Mouse (Mus musculus) MEL (cell line): ENCODE data around the gene Aqp8. TPM values are rescaled to one million over a fixed set of nuclear protein-coding genes. Genes with fewer than 3 reads are reported as not detected.

Experiments used
- DNase-seq: peaks from one replicate; pipeline ENCODE4 v3.0.0; 2011; ENCODE audit warnings: low read depth, low spot score
- H3K27ac ChIP-seq: 2 replicates; pipeline ENCODE4 v1.5.1; 2012; ENCODE audit warnings: low read depth, mild to moderate bottlenecking, control low read depth, low read length, moderate library complexity; ENCODE audit not compliant: control insufficient read depth
- H3K27me3 ChIP-seq, 2 experiments: fragments of 150-350 bp in 1 of 2; sonication (generic) in 1 of 2; 2 replicates each; pipeline ENCODE4 v1.6.1; 2012; ENCODE audit warnings: low read length in 2 of 2, mild to moderate bottlenecking in 2 of 2, improper control_type of control experiment in 1 of 2, moderate library complexity in 1 of 2; ENCODE audit not compliant: insufficient read depth in 2 of 2, control insufficient read depth in 1 of 2
- H3K36me3 ChIP-seq, 2 experiments: 2 replicates each; pipeline ENCODE4 v1.6.1; 2012 to 2014; ENCODE audit warnings: low read length in 2 of 2, improper control_type of control experiment in 1 of 2, inconsistent platforms in 1 of 2, mild to moderate bottlenecking in 1 of 2; ENCODE audit not compliant: insufficient read depth in 2 of 2, control insufficient read depth in 1 of 2
- H3K4me1 ChIP-seq, 2 experiments: fragments of 150-350 bp in 1 of 2; sonication (generic) in 1 of 2; 2 replicates each; pipeline ENCODE4 v1.6.1; 2012; ENCODE audit warnings: low read length in 2 of 2, improper control_type of control experiment in 1 of 2, mild to moderate bottlenecking in 1 of 2; ENCODE audit not compliant: insufficient read depth in 2 of 2, control insufficient read depth in 1 of 2
- H3K4me3 ChIP-seq, 2 experiments: fragments of 150-350 bp in 1 of 2; sonication (generic) in 1 of 2; 2 replicates each; pipeline ENCODE4 v1.5.1; 2012; ENCODE audit warnings: low read depth in 2 of 2, low read length in 2 of 2, mild to moderate bottlenecking in 2 of 2, moderate library complexity in 2 of 2, control low read depth in 1 of 2, improper control_type of control experiment in 1 of 2; ENCODE audit not compliant: control insufficient read depth in 1 of 2, insufficient read depth in 1 of 2
- H3K79me2 ChIP-seq: 2 replicates; pipeline ENCODE4 v1.6.1; 2012; ENCODE audit warnings: mild to moderate bottlenecking, low read length, moderate library complexity; ENCODE audit not compliant: control insufficient read depth, poor library complexity, insufficient read depth
- H3K9ac ChIP-seq: 2 replicates; pipeline ENCODE4 v1.6.1; 2012; ENCODE audit warnings: low read depth, mild to moderate bottlenecking, control low read depth, low read length, moderate library complexity; ENCODE audit not compliant: control insufficient read depth, poor library complexity, severe bottlenecking
- H3K9me3 ChIP-seq: fragments of 150-350 bp; sonication (generic); replicated peaks from 2 replicates; pipeline ENCODE4 v1.6.1; 2012; ENCODE audit warnings: mild to moderate bottlenecking, low read length, improper control_type of control experiment, moderate library complexity; ENCODE audit not compliant: insufficient read depth
- BHLHE40 ChIP-seq: IDR thresholded peaks from 2 replicates; pipeline ENCODE4 v1.6.1; 2012; ENCODE audit warnings: low read depth, mild to moderate bottlenecking, inconsistent platforms, low read length, improper control_type of control experiment, borderline replicate concordance
- CHD1 ChIP-seq: IDR thresholded peaks from 2 replicates; pipeline ENCODE4 v1.6.1; 2012; ENCODE audit warnings: low read depth, mild to moderate bottlenecking, inconsistent platforms, low read length, improper control_type of control experiment
- CHD2 ChIP-seq: IDR thresholded peaks from 2 replicates; pipeline ENCODE4 v1.6.1; 2011; ENCODE audit warnings: low read length, improper control_type of control experiment
- E2F4 ChIP-seq: IDR thresholded peaks from 2 replicates; pipeline ENCODE4 v1.6.1; 2011; ENCODE audit warnings: low read depth, low read length, improper control_type of control experiment, borderline replicate concordance
- ELF1 ChIP-seq: IDR thresholded peaks from 2 replicates; pipeline ENCODE4 v1.6.1; 2014; ENCODE audit warnings: low read depth, mild to moderate bottlenecking, inconsistent platforms, low read length, improper control_type of control experiment, moderate library complexity
- EP300 ChIP-seq, 2 experiments: IDR thresholded peaks; 2 replicates each; pipeline ENCODE4 v1.6.1; 2011; ENCODE audit warnings: improper control_type of control experiment in 2 of 2, low read length in 2 of 2, low read depth in 1 of 2, mild to moderate bottlenecking in 1 of 2
- GATA1 ChIP-seq: IDR thresholded peaks from 2 replicates; pipeline ENCODE4 v1.6.1; 2011; ENCODE audit warnings: low read depth, low read length, improper control_type of control experiment
- JUND ChIP-seq: IDR thresholded peaks from 2 replicates; pipeline ENCODE4 v1.6.1; 2011; ENCODE audit warnings: low read depth, mild to moderate bottlenecking, improper control_type of control experiment, low read length
- KAT2A ChIP-seq: conservative IDR thresholded peaks from 2 replicates; pipeline ENCODE4 v1.6.1; 2012; ENCODE audit warnings: low read depth, low read length, improper control_type of control experiment, inconsistent platforms
- MAZ ChIP-seq: IDR thresholded peaks from 2 replicates; pipeline ENCODE4 v1.6.1; 2012; ENCODE audit warnings: low read depth, mild to moderate bottlenecking, inconsistent platforms, low read length, improper control_type of control experiment
- MEF2A ChIP-seq: IDR thresholded peaks from 2 replicates; pipeline ENCODE4 v1.6.1; 2014; ENCODE audit warnings: low read depth, mild to moderate bottlenecking, inconsistent platforms, low read length, improper control_type of control experiment; ENCODE audit not compliant: poor library complexity, insufficient replicate concordance, severe bottlenecking; ENCODE audit errors: extremely low read depth
- MXI1 ChIP-seq: IDR thresholded peaks from 2 replicates; pipeline ENCODE4 v1.6.1; 2011; ENCODE audit warnings: mild to moderate bottlenecking, low read depth, low read length, improper control_type of control experiment
- MYC ChIP-seq: IDR thresholded peaks from 2 replicates; pipeline ENCODE4 v1.6.1; 2011; ENCODE audit warnings: low read depth, mild to moderate bottlenecking, low read length, improper control_type of control experiment, moderate library complexity
- NRF1 ChIP-seq: IDR thresholded peaks from 2 replicates; pipeline ENCODE4 v1.6.1; 2014; ENCODE audit warnings: low read depth, mild to moderate bottlenecking, inconsistent platforms, low read length, improper control_type of control experiment, moderate library complexity; ENCODE audit not compliant: poor library complexity, insufficient read depth, severe bottlenecking
- POLR2A ChIP-seq, 2 experiments: IDR thresholded peaks; 2 replicates each; pipeline ENCODE4 v1.6.1; 2011 to 2012; ENCODE audit warnings: low read length in 2 of 2, mild to moderate bottlenecking in 2 of 2, control low read depth in 1 of 2, improper control_type of control experiment in 1 of 2, low read depth in 1 of 2, moderate library complexity in 1 of 2; ENCODE audit not compliant: control insufficient read depth in 1 of 2, insufficient read depth in 1 of 2, poor library complexity in 1 of 2
- POLR2AphosphoS5 ChIP-seq: IDR thresholded peaks from 2 replicates; pipeline ENCODE4 v1.6.1; 2012; ENCODE audit warnings: low read depth, borderline replicate concordance, mild to moderate bottlenecking, inconsistent platforms, low read length, moderate library complexity, mixed read lengths
- RCOR1 ChIP-seq: IDR thresholded peaks from 2 replicates; pipeline ENCODE4 v1.6.1; 2012; ENCODE audit warnings: low read depth, mild to moderate bottlenecking, inconsistent platforms, low read length, improper control_type of control experiment
- SMC3 ChIP-seq: IDR thresholded peaks from 2 replicates; pipeline ENCODE4 v1.6.1; 2011; ENCODE audit warnings: low read depth, low read length, improper control_type of control experiment
- TCF12 ChIP-seq: IDR thresholded peaks from 2 replicates; pipeline ENCODE4 v1.6.1; 2014; ENCODE audit warnings: low read depth, mild to moderate bottlenecking, inconsistent platforms, low read length, improper control_type of control experiment, moderate library complexity
- UBTF ChIP-seq: IDR thresholded peaks from 2 replicates; pipeline ENCODE4 v1.6.1; 2012; ENCODE audit warnings: low read depth, mild to moderate bottlenecking, inconsistent platforms, low read length, improper control_type of control experiment, moderate library complexity, borderline replicate concordance; ENCODE audit not compliant: insufficient read depth
- USF1 ChIP-seq: IDR thresholded peaks from 2 replicates; pipeline ENCODE4 v1.6.1; 2014; ENCODE audit warnings: low read depth, mild to moderate bottlenecking, inconsistent platforms, low read length, improper control_type of control experiment, moderate library complexity
- USF2 ChIP-seq, 2 experiments: IDR thresholded peaks; 2 replicates each; pipeline ENCODE4 v1.6.1; 2011 to 2012; ENCODE audit warnings: improper control_type of control experiment in 2 of 2, low read length in 2 of 2, borderline replicate concordance in 1 of 2, inconsistent platforms in 1 of 2, low read depth in 1 of 2, mild to moderate bottlenecking in 1 of 2; ENCODE audit not compliant: insufficient read depth in 1 of 2
- ZC3H11A ChIP-seq: IDR thresholded peaks from 2 replicates; pipeline ENCODE4 v1.6.1; 2012; ENCODE audit warnings: low read depth, mild to moderate bottlenecking, inconsistent platforms, low read length, improper control_type of control experiment
- ZMIZ1 ChIP-seq: IDR thresholded peaks from 2 replicates; pipeline ENCODE4 v1.6.1; 2012; ENCODE audit warnings: low read depth, mild to moderate bottlenecking, inconsistent platforms, low read length, improper control_type of control experiment, moderate library complexity
- polyA plus RNA-seq, 2 experiments: library from polyadenylated mRNA; stranded (reverse) in 1 of 2; unstranded in 1 of 2; fragments of >175 nt in 1 of 2; fragments of >200 nt in 1 of 2; gene quantifications; 2 replicates each; pipeline versions ENCODE4 v1.2.1 to v1.2.4; 2012; ENCODE audit warnings: low replicate concordance in 2 of 2, low read depth in 1 of 2; ENCODE audit not compliant: insufficient read length in 2 of 2, insufficient read depth in 1 of 2, missing spikeins in 1 of 2
- total RNA-seq: library from RNA; depleted of rRNA; stranded (reverse); fragments of 300-350 nt; gene quantifications from 2 replicates; pipeline ENCODE4 v1.2.3, GENCODE M21; 2012

The Aqp8 gene
- total and polyA plus RNA-seq, 3 experiments: 0.46 to 2.1 TPM; not detected in 1

DNA sequence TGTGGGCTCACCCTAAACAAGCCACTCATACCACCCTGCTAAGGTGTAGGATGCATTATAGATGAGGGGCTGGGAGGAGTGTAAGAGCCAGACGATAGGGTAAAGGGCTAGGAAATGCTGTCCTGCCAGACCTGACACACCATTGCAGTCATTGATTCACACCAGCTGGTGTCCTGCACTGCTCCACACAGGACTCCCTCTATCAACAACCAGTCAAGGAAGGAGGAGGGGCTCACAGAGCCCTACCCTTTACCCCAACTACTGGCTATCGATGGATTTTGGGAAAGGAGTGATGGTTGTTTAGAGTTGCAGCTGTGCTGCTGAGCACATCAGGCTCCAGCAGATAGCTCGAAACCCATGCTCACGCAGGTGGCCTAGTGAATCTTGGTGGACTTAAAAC lies 45.3 kb upstream of the Aqp8 start:
- no peak overlapping the region for H3K27ac ChIP-seq
- H3K9me3 ChIP-seq: no peaks in the 10 kb centered on the region
- H3K9ac ChIP-seq: no peak overlapping the region
- no peaks in the 10 kb centered on the region for H3K79me2 ChIP-seq
- no peak overlapping the region for H3K4me3 ChIP-seq
- TF ChIP-seq USF2 (IDR thresholded peaks at IDR 0.05; ENCODE audit: borderline replicate concordance in 1 of 2, insufficient read depth in 1 of 2, low read depth in 1 of 2, low read length in 2 of 2) (no peak), GATA1 (no peak), MYC (no peak), CHD1 (no peak), POLR2AphosphoS5 (no peak), TCF12 (no peak), ZC3H11A (no peak), MAZ (no peak), E2F4 (no peak), CHD2 (no peak), ZMIZ1 (no peak)
- H3K36me3 ChIP-seq: no peaks in the 10 kb centered on the region
- no peak for DNase-seq
- H3K4me1 ChIP-seq: no peaks in the 10 kb centered on the region
- no peaks in the 10 kb centered on the region for H3K27me3 ChIP-seq

- Histone ChIP-seq H3K27ac (no peak overlapping the region), H3K36me3 (no peaks in the 10 kb centered on the region; a peak in 1 of 4 replicates), H3K27me3 (no peaks in the 10 kb centered on the region), H3K9me3 (no peaks in the 10 kb centered on the region), H3K4me1 (no peaks in the 10 kb centered on the region), H3K79me2 (no peaks in the 10 kb centered on the region), H3K9ac (no peak overlapping the region), H3K4me3 (no peak overlapping the region)
- no peak for DNase-seq
- TF ChIP-seq BHLHE40: no peak
Measured at GRCm38 (mm10) chr7:123417661-123418060, 44.4 kb upstream of the Aqp8 start.

GRCm38 (mm10) chr7:123419984-123420383 lies 42.1 kb upstream of the Aqp8 start:
- peaks cover 0 to 2% of the 10 kb centered on the region in 2 experiments; a peak in 1 of 4 replicates for H3K36me3 ChIP-seq
- no peaks in the 10 kb centered on the region for H3K79me2 ChIP-seq
- no peak overlapping the region for H3K9ac ChIP-seq
- DNase-seq: no peak
- no peak overlapping the region for H3K4me3 ChIP-seq
- TF ChIP-seq KAT2A: no peak
- TF ChIP-seq TCF12: no peak
- TF ChIP-seq POLR2A (IDR thresholded peaks at IDR 0.05; ENCODE audit: control insufficient read depth in 1 of 2, insufficient read depth in 1 of 2, low read depth in 1 of 2, low read length in 2 of 2, poor library complexity in 1 of 2): no peak
- TF ChIP-seq SMC3: no peak
- TF ChIP-seq CHD1: no peak
- no peak for TF ChIP-seq E2F4
- no peak for TF ChIP-seq MEF2A
- TF ChIP-seq NRF1: no peak
- no peak for TF ChIP-seq GATA1
- no peak for TF ChIP-seq USF1
- no peak for TF ChIP-seq ELF1
- TF ChIP-seq BHLHE40: no peak
- no peak for TF ChIP-seq RCOR1
- no peak for TF ChIP-seq USF2 (IDR thresholded peaks at IDR 0.05; ENCODE audit: borderline replicate concordance in 1 of 2, insufficient read depth in 1 of 2, low read depth in 1 of 2, low read length in 2 of 2)
- TF ChIP-seq EP300 (IDR thresholded peaks at IDR 0.05; ENCODE audit: low read depth in 1 of 2, low read length in 2 of 2): no peak
- TF ChIP-seq UBTF: no peak
- TF ChIP-seq MXI1: no peak
- no peak for TF ChIP-seq JUND
- H3K27ac ChIP-seq: no peak overlapping the region
- H3K27me3 ChIP-seq: no peaks in the 10 kb centered on the region
- H3K9me3 ChIP-seq: no peaks in the 10 kb centered on the region
- H3K4me1 ChIP-seq: no peaks in the 10 kb centered on the region
